Mouse (Mus musculus): ENCODE measurements at regions not wholly inside any gene's neighbourhood (a gene's known extent, or its start where the extent isn't known, plus 50 kb on each side); places are given as distances from the start of the nearest gene placed in this dataset.

DNA sequence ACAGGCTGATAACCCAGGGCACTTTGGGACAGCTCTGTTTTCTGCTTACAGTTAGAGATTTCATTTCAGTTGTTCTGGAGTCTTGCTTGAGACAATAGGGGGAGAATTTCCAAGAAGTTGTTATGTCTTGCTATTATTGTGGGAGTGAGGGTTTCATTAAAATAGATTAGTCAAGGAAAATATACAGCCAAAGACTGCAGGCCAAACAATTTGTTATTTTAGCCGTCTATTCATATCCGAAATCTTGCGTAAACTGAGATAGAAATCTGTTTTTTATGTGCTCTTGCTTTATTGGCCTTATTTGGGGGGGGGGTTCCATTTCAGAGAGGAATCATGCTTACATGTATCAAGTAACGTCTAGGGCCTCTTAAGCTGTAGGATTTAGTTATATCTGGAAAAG, 339.3 kb upstream of the Nrsn1 start:
- DNase-seq (ENCODE audit: low read depth): no peak
- no peak for TF ChIP-seq POLR2A (IDR thresholded peaks at IDR 0.05; ENCODE audit: borderline replicate concordance, extremely low read depth, insufficient read depth, insufficient read length, poor library complexity, severe bottlenecking)
- TF ChIP-seq CTCF (IDR thresholded peaks at IDR 0.05; ENCODE audit: borderline replicate concordance, extremely low read depth, insufficient read depth, insufficient read length): no peak

GRCm38 (mm10) chr13:25609241-25609640, 338.9 kb upstream of the Nrsn1 start:
- no peak for DNase-seq (ENCODE audit: low read depth)
- no peak for TF ChIP-seq POLR2A (IDR thresholded peaks at IDR 0.05; ENCODE audit: borderline replicate concordance, extremely low read depth, insufficient read depth, insufficient read length, poor library complexity, severe bottlenecking)
- TF ChIP-seq CTCF (IDR thresholded peaks at IDR 0.05; ENCODE audit: borderline replicate concordance, extremely low read depth, insufficient read depth, insufficient read length): no peak

DNA sequence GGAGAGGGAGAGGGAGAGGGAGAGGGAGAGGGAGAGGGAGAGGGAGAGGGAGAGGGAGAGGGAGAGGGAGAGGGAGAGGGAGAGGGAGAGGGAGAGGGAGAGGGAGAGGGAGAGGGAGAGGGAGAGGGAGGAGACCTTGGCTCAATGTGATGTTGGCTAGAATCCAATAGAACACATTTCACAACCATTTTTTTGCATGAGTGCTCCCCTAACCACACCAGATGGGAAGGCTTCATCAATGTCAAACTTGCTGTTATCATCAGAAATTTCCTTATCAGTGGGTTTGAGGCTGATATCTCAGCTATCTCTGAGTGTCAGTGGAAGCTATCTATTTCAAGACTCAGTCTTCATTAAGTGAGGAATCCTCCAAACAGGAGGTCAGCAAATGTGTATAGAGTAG, 331.0 kb upstream of the Nrsn1 start:
- DNase-seq (ENCODE audit: low read depth): peak; percentile 78

- TF ChIP-seq CTCF (IDR thresholded peaks at IDR 0.05; ENCODE audit: borderline replicate concordance, extremely low read depth, insufficient read depth, insufficient read length): no peak
- no peak for TF ChIP-seq POLR2A (IDR thresholded peaks at IDR 0.05; ENCODE audit: borderline replicate concordance, extremely low read depth, insufficient read depth, insufficient read length, poor library complexity, severe bottlenecking)
- peak; percentile 51 for DNase-seq (ENCODE audit: low read depth)
Observed at GRCm38 (mm10) chr13:25594629-25595028, 324.3 kb upstream of the Nrsn1 start.

DNA sequence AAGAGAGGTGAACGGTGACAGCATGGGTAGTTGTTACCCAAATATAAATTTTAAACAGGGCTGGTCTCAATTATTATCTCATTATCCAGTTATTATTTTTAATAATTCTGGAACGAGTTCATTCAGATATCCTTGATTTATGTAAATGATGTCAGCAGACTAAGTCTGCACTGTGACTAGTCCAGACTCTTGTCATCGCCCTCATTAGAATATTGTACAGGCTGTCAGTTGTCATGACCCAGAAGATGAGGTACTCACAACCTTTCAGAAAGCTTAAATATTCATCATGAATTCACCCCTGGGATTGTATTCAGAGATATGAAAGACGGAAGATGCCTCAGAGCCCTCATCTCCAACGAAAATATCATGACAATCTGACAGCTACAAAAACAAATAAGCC, 300.3 kb upstream of the Nrsn1 start:
- peak; percentile 72 for DNase-seq (ENCODE audit: low read depth)
- TF ChIP-seq POLR2A (IDR thresholded peaks at IDR 0.05; ENCODE audit: borderline replicate concordance, extremely low read depth, insufficient read depth, insufficient read length, poor library complexity, severe bottlenecking): no peak
- TF ChIP-seq CTCF (IDR thresholded peaks at IDR 0.05; ENCODE audit: borderline replicate concordance, extremely low read depth, insufficient read depth, insufficient read length): no peak

DNA sequence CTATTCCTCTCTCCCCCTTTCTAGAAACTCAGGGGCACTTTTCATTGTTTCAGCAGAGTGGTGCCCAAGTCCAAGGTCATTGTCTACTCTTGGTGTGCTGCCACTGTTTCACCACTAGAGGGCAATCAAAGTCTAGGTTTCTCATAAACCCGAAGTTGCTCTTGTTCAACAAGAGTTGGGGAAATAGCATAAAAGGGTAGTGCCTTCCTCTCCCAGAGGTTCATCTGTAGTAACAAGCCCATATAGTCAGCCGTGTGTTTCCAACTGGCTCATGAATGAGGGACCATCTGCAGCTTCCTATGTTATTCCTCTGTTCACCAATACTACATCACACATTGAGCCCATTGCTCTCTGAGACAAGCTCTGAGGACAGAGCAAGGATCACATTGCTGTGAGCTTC, 292.4 kb upstream of the Nrsn1 start:
- DNase-seq (ENCODE audit: low read depth): peak; percentile 86
- peak; percentile 80; the same call in 1 of the 2 replicates for TF ChIP-seq CTCF (IDR thresholded peaks at IDR 0.05; ENCODE audit: borderline replicate concordance, extremely low read depth, insufficient read depth, insufficient read length)
- TF ChIP-seq POLR2A (IDR thresholded peaks at IDR 0.05; ENCODE audit: borderline replicate concordance, extremely low read depth, insufficient read depth, insufficient read length, poor library complexity, severe bottlenecking): no peak

DNA sequence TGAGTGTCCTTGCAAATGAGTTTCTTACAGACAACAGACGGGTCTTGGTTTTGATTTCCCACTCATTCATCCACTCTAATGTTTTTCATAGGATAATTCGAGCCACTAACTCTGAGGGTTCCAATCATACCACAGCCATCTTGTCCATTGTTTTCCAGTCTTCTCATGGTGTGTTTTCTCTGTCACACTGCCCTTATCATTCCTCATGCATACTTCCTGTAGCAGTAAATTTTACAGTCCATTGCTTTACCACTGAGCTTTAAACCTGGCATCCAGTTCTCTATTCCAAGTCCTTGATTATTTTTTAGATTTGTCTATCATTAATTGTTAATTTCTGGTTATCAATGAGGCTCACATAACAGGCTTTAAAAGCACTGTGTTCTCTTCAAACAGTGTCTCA, 290.0 kb upstream of the Nrsn1 start:
- DNase-seq (ENCODE audit: low read depth): no peak
- no peak for TF ChIP-seq CTCF (IDR thresholded peaks at IDR 0.05; ENCODE audit: borderline replicate concordance, extremely low read depth, insufficient read depth, insufficient read length)
- TF ChIP-seq POLR2A (IDR thresholded peaks at IDR 0.05; ENCODE audit: borderline replicate concordance, extremely low read depth, insufficient read depth, insufficient read length, poor library complexity, severe bottlenecking): no peak

- TF ChIP-seq CTCF (IDR thresholded peaks at IDR 0.05; ENCODE audit: borderline replicate concordance, extremely low read depth, insufficient read depth, insufficient read length): no peak
- TF ChIP-seq POLR2A (IDR thresholded peaks at IDR 0.05; ENCODE audit: borderline replicate concordance, extremely low read depth, insufficient read depth, insufficient read length, poor library complexity, severe bottlenecking): no peak
- peak; percentile 63 for DNase-seq (ENCODE audit: low read depth)
Observed at GRCm38 (mm10) chr13:25554962-25555361, 284.7 kb upstream of the Nrsn1 start.

DNA sequence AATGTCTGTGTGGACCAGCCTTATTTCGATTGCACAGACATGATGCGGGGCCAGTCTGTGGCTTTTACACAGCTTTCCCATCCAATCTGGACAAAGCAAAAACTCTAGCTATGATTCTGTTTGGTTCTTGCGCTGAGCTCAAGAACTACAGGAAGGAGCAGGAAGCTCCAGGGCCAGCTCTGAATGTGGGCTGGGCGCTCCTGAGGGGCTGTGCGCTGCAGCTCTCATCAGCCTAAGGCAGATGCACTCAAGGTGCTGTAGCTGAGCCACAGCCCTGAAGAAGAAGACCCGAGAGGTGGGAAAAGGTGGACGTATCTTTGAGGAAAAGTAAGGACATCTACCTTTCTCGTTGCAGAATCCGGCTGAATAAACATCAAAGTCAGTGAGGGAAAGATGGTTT, 278.2 kb upstream of the Nrsn1 start:
- no peak for TF ChIP-seq CTCF (IDR thresholded peaks at IDR 0.05; ENCODE audit: borderline replicate concordance, extremely low read depth, insufficient read depth, insufficient read length)
- TF ChIP-seq POLR2A (IDR thresholded peaks at IDR 0.05; ENCODE audit: borderline replicate concordance, extremely low read depth, insufficient read depth, insufficient read length, poor library complexity, severe bottlenecking): no peak
- no peak for DNase-seq (ENCODE audit: low read depth)

- TF ChIP-seq CTCF (IDR thresholded peaks at IDR 0.05; ENCODE audit: borderline replicate concordance, extremely low read depth, insufficient read depth, insufficient read length) (no peak), POLR2A (IDR thresholded peaks at IDR 0.05; ENCODE audit: borderline replicate concordance, extremely low read depth, insufficient read depth, insufficient read length, poor library complexity, severe bottlenecking) (no peak)
- peak; percentile 88 for DNase-seq (ENCODE audit: low read depth)
Observed at GRCm38 (mm10) chr13:25547150-25548145, 277.1 kb upstream of the Nrsn1 start.

DNA sequence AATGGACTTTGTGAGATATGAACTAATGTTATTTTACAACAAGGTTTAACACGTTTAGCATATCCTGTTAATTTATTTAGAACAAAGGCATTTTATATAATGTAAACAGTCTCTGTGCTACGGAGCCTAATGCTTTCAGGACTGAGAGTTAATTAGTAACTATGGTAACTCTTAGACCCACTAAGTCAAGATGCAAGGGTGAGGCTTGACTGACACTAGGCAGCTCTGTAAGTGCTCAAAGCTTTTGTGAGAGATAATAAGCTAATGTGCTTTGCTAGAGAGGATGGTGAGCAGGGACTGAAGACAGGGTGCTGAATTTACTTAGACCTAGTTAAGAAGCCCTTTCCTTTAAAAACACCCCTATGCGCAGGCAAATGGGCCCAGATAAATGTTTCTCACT, 253.8 kb upstream of the Nrsn1 start:
- TF ChIP-seq POLR2A (IDR thresholded peaks at IDR 0.05; ENCODE audit: borderline replicate concordance, extremely low read depth, insufficient read depth, insufficient read length, poor library complexity, severe bottlenecking) (no peak), CTCF (IDR thresholded peaks at IDR 0.05; ENCODE audit: borderline replicate concordance, extremely low read depth, insufficient read depth, insufficient read length) (no peak)

DNA sequence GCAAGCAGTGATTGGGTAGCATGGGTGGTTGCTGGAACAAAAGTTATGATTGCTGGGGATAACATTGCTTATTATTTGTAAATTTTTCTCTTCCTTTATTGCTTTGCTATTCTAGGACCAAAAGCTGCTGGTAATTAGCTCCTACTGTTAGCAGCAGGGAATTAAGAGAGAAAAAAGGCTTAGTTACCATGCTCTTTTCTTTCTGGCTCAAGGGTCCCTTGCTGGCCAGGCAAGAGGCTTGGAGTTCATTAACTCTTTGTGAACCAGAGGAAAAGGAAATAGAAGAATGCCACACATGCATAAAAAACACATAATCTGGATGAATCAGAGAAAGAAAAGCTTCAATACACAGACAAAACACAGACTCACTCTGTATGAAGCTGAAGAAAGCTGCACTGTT, 237.1 kb upstream of the Nrsn1 start:
- TF ChIP-seq POLR2A (IDR thresholded peaks at IDR 0.05; ENCODE audit: borderline replicate concordance, extremely low read depth, insufficient read depth, insufficient read length, poor library complexity, severe bottlenecking) (no peak), CTCF (IDR thresholded peaks at IDR 0.05; ENCODE audit: borderline replicate concordance, extremely low read depth, insufficient read depth, insufficient read length) (no peak)
- peak; percentile 53 for DNase-seq (ENCODE audit: low read depth)

More for the DNA sequence above, 253.8 kb upstream of the Nrsn1 start:
- peak; percentile 75 for DNase-seq (ENCODE audit: low read depth)

All from brain, embryonic 14.5 days (tissue).